Mouse (Mus musculus) telencephalon, adult 2 months (tissue): ENCODE data around the gene Rbm17.
"Not testable (repeated sequence)": the region's sequence is repeated elsewhere in the genome, so short reads cannot be mapped to it uniquely, and the experiment has no call there.

Experiments used
- DNase-seq: peaks from one replicate; pipeline ENCODE4 v3.0.0-alpha.2; 2011; ENCODE audit warnings: low read depth, low spot score

The Rbm17 gene

DNA sequence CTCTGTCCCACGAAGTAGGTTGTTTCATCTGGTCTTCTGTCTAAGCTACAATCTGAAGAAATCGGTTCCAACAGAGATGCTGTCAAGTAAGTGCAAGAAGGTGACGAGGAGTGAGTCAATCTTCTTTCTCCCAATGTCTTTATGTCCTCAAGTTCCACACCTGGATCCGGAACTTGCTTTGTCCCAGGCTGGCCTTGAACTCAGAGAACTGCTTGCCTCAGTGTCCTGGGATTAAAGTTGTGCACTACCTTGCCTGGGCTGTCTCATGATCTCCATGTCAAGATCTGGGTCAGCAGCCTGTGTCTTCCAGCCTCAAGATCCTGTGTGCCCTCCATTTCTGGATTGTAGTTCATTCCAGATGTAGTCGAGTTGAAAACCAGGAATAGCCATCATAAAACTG lies at the start of gene Rbm17:
Gene Rbm17, minus strand, starts transcription at position 101 of the 400 bp plus-strand sequence.
- DNase-seq = no peak

DNA sequence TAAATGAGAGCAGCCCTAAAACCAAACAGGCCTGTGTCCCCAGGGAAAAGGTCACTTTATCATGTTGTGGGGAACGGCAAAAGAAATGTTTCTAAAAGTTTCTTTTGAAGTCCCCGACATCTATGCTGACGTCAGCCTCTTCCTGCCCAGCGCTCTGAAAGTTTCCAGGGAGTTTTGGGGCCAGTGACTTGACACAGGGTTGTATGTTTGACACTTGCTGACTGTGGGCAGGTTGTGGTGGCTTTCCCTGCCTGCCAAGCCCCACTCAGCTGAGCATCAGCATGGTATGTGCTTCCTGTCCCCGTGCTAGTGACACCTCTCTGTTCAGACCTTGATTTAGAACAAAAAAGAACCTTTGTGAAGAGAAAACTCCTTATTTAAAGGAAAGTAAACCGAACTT lies 49.4 kb upstream of the Rbm17 start:
- no peak for DNase-seq

GRCm38 (mm10) chr2:11652780-11653179 lies 48.8 kb upstream of the Rbm17 start:
- DNase-seq = no peak

DNA sequence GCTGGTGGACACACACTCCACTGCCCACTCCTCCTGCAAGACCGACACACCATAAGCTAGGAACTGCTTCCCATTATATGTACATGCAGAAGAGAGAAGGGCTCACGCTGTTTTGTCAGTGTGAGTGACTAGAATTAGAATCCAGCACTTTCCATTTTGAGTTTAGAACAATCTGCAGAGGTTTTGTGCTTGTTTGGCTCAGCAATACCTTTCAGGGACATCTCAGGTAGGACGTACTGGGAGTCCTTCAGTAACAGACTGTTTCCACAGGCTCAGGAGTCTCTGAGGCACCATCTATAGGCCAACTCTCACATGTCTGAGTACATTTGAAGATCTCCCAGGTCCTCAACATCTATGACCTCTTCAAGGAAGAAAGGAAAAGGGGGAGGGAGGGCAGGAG lies 48.2 kb upstream of the Rbm17 start:
- no peak for DNase-seq

- no peak for DNase-seq
Observed at GRCm38 (mm10) chr2:11651476-11651875, 47.5 kb upstream of the Rbm17 start.

DNA sequence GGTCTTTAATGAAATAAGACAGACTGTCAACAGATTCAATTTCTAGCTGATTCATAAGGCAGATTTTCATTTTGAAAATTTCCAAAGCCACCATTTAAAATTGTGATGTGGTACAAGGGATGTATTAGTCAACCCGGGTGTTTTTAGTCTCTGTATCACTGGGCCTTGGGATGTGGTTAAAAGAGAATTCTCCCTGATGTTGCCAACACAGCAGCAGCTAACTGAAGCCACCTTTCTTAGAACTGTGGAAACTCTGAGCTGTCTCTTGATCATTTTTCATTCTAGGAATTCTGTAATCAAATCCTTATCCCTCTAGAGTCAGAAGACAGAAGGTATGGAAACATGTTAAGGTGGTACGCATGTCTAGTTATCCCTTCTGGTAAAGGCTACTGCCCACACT lies 41.3 kb upstream of the Rbm17 start:
- DNase-seq = no peak

GRCm38 (mm10) chr2:11644057-11644456 lies 40.1 kb upstream of the Rbm17 start:
- DNase-seq = no peak

GRCm38 (mm10) chr2:11642451-11642941 lies 38.5 kb upstream of the Rbm17 start, which contains the start of gene Il2ra:
Gene Il2ra (plus strand): TSS chr2:11642807.
- DNase-seq = no peak

- peak; percentile 17 for DNase-seq
Observed at GRCm38 (mm10) chr2:11637115-11637514, 33.2 kb upstream of the Rbm17 start.

- DNase-seq = no peak
Observed at GRCm38 (mm10) chr2:11636138-11636480, 32.2 kb upstream of the Rbm17 start.

DNA sequence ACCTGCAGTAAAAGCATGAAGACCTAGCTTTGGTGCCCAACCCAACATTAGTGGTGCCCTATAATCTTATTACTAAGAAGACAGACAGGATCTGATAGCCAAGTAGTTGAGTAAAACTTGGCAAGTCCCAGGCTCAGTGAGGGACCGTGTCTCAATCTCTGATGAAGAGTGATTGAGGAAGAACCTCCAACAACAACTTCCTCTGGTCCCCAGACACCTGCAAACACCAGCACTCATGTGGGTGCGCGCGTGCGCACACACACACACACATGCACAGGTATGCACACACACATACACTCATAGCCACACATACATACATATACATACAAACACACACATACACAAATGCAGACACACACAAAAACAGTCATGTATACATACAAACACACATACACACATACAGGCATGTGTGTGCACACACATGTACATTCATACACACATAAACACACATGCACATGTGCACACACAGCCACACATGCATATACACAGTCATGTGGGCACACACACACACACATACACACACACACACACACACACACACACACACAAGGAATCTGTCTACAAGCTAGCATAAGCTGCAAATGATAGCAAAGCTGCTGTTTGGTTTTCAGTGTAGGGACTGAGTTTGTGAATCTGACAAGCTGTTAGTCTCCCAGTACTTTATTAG lies 31.7 kb upstream of the Rbm17 start:
- DNase-seq = no peak

- no peak for DNase-seq
Observed at GRCm38 (mm10) chr2:11635035-11635434, 31.1 kb upstream of the Rbm17 start.

DNA sequence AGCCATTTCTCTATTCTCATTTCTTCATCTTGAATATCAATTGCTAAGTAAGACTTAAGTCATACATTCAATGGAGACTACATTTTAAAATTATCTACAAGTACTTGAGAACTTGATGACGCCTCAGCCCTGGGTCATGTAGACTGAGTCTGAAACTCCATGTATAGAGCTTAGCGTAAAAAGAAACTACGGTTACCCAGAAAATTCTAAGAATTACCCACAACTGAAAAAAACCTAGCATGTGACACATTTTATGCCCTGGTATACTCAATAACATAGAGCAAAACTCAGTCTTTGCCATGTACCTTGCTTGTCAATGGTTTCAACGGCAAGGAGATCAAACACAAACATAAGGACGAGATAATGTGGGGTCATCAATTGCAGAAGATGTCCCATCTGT lies 21.9 kb upstream of the Rbm17 start, which contains the start of gene Gm17490:
Gene Gm17490, minus strand, starts transcription at position 375 of the 400 bp plus-strand sequence.
- no peak for DNase-seq

DNA sequence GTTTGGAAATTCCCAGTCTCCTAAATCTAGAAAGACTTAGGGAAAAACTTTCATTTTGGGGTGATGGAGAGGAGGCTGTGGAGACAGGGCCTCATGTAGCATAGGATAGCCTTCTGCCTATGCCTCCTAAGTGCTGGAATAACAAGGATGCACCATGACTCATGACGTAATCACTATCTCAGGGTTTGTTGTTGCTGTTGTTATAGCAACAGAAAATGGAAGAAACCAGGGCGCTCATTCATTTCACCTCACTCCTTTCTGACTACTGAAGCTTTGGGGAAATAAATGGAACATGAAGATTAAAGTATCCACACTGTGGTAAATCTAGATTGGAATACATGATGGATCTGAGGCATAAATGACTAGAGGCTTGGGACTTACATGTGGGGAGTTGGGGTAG lies 19.8 kb upstream of the Rbm17 start:
- no peak for DNase-seq

GRCm38 (mm10) chr2:11623173-11623572 lies 19.2 kb upstream of the Rbm17 start:
- DNase-seq = no peak

GRCm38 (mm10) chr2:11619598-11619997 lies 15.6 kb upstream of the Rbm17 start:
- no peak for DNase-seq

- no peak for DNase-seq
Observed at GRCm38 (mm10) chr2:11616846-11617245, 12.9 kb upstream of the Rbm17 start.

DNA sequence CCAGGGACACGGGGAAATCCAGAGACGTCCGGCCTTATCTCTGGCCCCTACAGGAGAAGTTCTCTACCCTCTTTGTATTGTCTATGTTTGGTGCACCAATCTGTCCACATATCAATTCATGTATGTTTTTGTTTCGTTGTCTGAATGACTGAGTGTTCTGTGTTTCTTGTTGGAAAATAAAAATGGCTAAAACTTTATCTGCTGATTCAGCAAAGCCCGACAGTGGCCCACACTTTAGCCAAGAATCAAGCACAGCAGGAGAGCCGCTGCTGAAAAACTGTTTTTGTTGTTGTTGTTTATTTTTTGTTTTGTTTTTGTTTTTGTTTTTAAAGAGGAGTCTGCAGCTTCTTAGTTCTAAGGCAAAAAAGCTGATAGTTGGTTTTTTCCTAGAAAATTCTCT lies 9.0 kb upstream of the Rbm17 start:
- DNase-seq = not testable (repeated sequence)

GRCm38 (mm10) chr2:11606718-11607117 lies 2.8 kb upstream of the Rbm17 start:
- DNase-seq = not testable (repeated sequence)

DNA sequence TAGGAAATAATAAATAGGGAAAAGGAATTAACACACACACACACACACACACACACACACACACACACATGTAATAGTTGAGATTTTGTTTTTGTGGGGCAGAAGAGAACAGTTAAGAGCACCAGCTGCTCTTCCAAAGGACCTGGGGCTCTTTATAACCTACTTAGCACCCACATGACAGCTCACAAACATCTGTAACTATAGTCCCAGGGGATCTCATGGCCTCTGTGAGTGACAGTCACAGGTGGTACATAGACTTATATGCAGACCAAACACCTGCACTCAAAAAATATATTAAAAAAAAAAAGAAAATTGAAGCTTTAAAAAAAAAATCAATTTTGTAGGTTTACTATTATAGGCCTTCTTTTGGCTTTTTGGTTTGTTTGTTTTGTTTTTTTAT lies 958 bp upstream of the Rbm17 start:
- no peak for DNase-seq

GRCm38 (mm10) chr2:11602506-11603489 lies 1.2 kb downstream of the Rbm17 start:
- DNase-seq = peak; percentile 91

- no peak for DNase-seq
Observed at GRCm38 (mm10) chr2:11601795-11602194, 2.2 kb downstream of the Rbm17 start.

GRCm38 (mm10) chr2:11597906-11598305 lies 6.0 kb downstream of the Rbm17 start:
- no peak for DNase-seq
